Mouse (Mus musculus): ENCODE data around the gene Srsf11.

The Srsf11 gene

GRCm38 (mm10) chr3:157979619-157980018 is 56.8 kb downstream of the Srsf11 start:
- no peak for DNase-seq

DNA sequence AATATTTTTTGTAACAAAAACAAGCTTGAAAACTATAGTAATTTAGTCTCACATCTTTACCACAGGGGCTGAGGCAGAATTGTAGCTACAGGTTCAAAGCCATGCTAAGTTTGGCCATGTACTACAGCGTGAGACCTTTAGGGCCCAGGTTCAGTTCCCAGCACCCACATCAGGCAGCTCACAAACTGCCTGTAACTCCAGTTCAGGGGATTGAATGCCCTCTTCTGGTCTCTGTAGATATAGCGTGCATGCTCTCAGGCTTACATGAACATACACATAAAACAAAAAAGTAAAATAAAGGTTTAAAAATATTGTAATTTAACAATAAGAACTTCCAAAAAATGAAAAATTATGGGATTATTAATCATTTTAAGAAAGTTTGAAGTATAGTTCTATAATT is 63.2 kb downstream of the Srsf11 start:
- no peak for DNase-seq

GRCm38 (mm10) chr3:157971151-157971550 is 65.3 kb downstream of the Srsf11 start:
- DNase-seq = no peak

All from cerebellum, adult 18-20 months (tissue).